Mouse (Mus musculus) midbrain, embryonic 14.5 days (tissue): Measurements from ENCODE around the gene Cabp4. TPM values are rescaled to one million over a fixed set of nuclear protein-coding genes. Genes with fewer than 3 reads are reported as not detected.

Experiments used
- polyA plus RNA-seq: library from polyadenylated mRNA; unstranded; fragments of >200 nt; fragmentation: Nextera tagmentation; extraction: Ambion mirVana; gene quantifications from 2 replicates; pipeline ENCODE4 v1.2.1, GENCODE M21; 2014

Cabp4 gene
- polyA plus RNA-seq, 1 experiment from 2014 or later: 0.14 TPM

Other genes with a start within 250 kb of the Cabp4 start
- gene Tcirg1, start 236.9 kb downstream of the Cabp4 start, polyA plus RNA-seq: 7.4 and 11.0 TPM in 2 replicates
- 261 and 304 TPM in 2 replicates for gene Ndufs8, start 231.3 kb downstream of the Cabp4 start, polyA plus RNA-seq
- 0.84 and 1.1 TPM in 2 replicates for gene Aldh3b1, start 214.2 kb downstream of the Cabp4 start, polyA plus RNA-seq
- 3.7 and 13.4 TPM in 2 replicates for gene Unc93b1, start 208.8 kb downstream of the Cabp4 start, polyA plus RNA-seq
- gene Aldh3b3, start 185.4 kb downstream of the Cabp4 start, polyA plus RNA-seq: not detected in 2 replicates
- gene Aldh3b2, start 171.7 kb downstream of the Cabp4 start, polyA plus RNA-seq: 0.16 and 0.32 TPM in 2 replicates
- gene Acy3, start 157.5 kb downstream of the Cabp4 start, polyA plus RNA-seq: 0.96 and 2.2 TPM in 2 replicates
- not detected in 2 replicates for gene Tbx10, start 151.3 kb downstream of the Cabp4 start, polyA plus RNA-seq
- 26.8 and 30.3 TPM in 2 replicates for gene Nudt8, start 143.5 kb downstream of the Cabp4 start, polyA plus RNA-seq
- gene Gm49405, start 143.4 kb downstream of the Cabp4 start, polyA plus RNA-seq: 3.3 and 3.9 TPM in 2 replicates
- gene Doc2g, start 140.7 kb downstream of the Cabp4 start, polyA plus RNA-seq: 5.7 and 7.1 TPM in 2 replicates
- gene Ndufv1, start 131.2 kb downstream of the Cabp4 start, polyA plus RNA-seq: 223 and 231 TPM in 2 replicates
- gene Gstp1, start 106.0 kb downstream of the Cabp4 start, polyA plus RNA-seq: 397 and 514 TPM in 2 replicates
- gene Gstp2, start 98.0 kb downstream of the Cabp4 start, polyA plus RNA-seq: 1.9 TPM in 1 of 2 replicates, not detected in the other
- not detected in 2 replicates for gene Gstp3, start 84.5 kb downstream of the Cabp4 start, polyA plus RNA-seq
- not detected in 2 replicates for gene Cabp2, start 62.5 kb downstream of the Cabp4 start, polyA plus RNA-seq
- 83.4 and 87.0 TPM in 2 replicates for gene Cdk2ap2, start 46.9 kb downstream of the Cabp4 start, polyA plus RNA-seq
- 72.8 and 89.0 TPM in 2 replicates for gene Pitpnm1, start 44.0 kb downstream of the Cabp4 start, polyA plus RNA-seq
- 84.3 and 98.0 TPM in 2 replicates for gene Aip, start 18.2 kb downstream of the Cabp4 start, polyA plus RNA-seq
- not detected in 2 replicates for gene Gpr152, start 4.2 kb downstream of the Cabp4 start, polyA plus RNA-seq
- gene Coro1b, start 4.6 kb upstream of the Cabp4 start, polyA plus RNA-seq: 105 and 117 TPM in 2 replicates
- 0.55 and 0.64 TPM in 2 replicates for gene Ptprcap, start 9.6 kb upstream of the Cabp4 start, polyA plus RNA-seq
- gene Rps6kb2, start 19.3 kb upstream of the Cabp4 start, polyA plus RNA-seq: 37.3 and 42.2 TPM in 2 replicates
- 3.9 and 6.0 TPM in 2 replicates for gene Carns1, start 31.4 kb upstream of the Cabp4 start, polyA plus RNA-seq
- 0.54 and 0.94 TPM in 2 replicates for gene Tbc1d10c, start 47.3 kb upstream of the Cabp4 start, polyA plus RNA-seq
- gene Ppp1ca, start 48.0 kb upstream of the Cabp4 start, polyA plus RNA-seq: 591 and 597 TPM in 2 replicates
- gene Rad9a, start 57.6 kb upstream of the Cabp4 start, polyA plus RNA-seq: 20.3 and 22.7 TPM in 2 replicates
- 0.08 and 0.46 TPM in 2 replicates for gene Clcf1, start 70.2 kb upstream of the Cabp4 start, polyA plus RNA-seq
- not detected in 2 replicates for gene AC109138.7, start 70.3 kb upstream of the Cabp4 start, polyA plus RNA-seq
- gene Pold4, start 87.9 kb upstream of the Cabp4 start, polyA plus RNA-seq: 18.5 and 19.1 TPM in 2 replicates
- gene Ssh3, start 125.1 kb upstream of the Cabp4 start, polyA plus RNA-seq: 8.8 and 12.8 TPM in 2 replicates
- gene Ankrd13d, start 139.1 kb upstream of the Cabp4 start, polyA plus RNA-seq: 34.5 and 39.3 TPM in 2 replicates
- gene Grk2, start 162.2 kb upstream of the Cabp4 start, polyA plus RNA-seq: 29.0 and 30.0 TPM in 2 replicates